Mouse (Mus musculus) spleen, adult 2 months (tissue): ENCODE measurements around the gene Nmt1.

Experiments used
- CTCF ChIP-seq: fragments of 200-500 bp; IDR thresholded peaks from 2 replicates; pipeline ENCODE4 v1.5.1; 2011; ENCODE audit warnings: mild to moderate bottlenecking, inconsistent platforms; ENCODE audit not compliant: insufficient read depth, insufficient read length, insufficient replicate concordance; ENCODE audit errors: extremely low read depth
- POLR2A ChIP-seq: fragments of 200-500 bp; IDR thresholded peaks from 2 replicates; pipeline ENCODE4 v1.6.1; 2011; ENCODE audit warnings: low read depth, low read length, inconsistent platforms

DNA sequence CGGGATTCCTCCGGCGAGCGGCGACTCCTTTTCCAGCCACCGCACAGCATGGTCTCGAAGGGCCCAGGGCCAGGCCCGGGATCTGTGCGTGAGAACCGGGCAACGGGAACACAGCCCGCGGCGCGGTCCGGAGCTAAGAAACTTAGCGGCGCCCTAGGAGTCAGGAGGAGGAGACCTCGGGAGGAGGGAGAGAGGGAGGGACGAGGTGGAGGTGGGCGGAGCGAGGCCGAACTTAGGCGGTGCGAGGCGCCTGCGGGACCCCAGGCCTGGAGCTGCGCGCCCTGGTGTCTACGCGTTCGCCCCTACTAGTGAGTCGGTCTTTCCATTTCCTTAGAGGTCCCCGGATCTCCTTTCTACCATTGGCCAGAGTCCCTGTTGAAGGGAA is 73.5 kb downstream of the Nmt1 start, which contains the start of the genes Plcd3 and Acbd4:
- no peak for TF ChIP-seq CTCF
- no peak for TF ChIP-seq POLR2A
